ENCODE assay signal across 13 mouse cellular contexts in genomic region chr7:109508034-109508433, GRCm38 (mm10). TPM values are rescaled to one million over a fixed set of nuclear protein-coding genes. Genes with fewer than 3 reads are reported as not detected.
DNase-seq lines count a peak whose midpoint lies in the region; ATAC-seq and TF ChIP-seq lines count a peak whose summit lies in the region.
"Had no signal": no experiment of that assay in that cellular context is flagged by ENCODE, and none has a peak within 500 bp of the region (broad histone marks: within the 10 kb centered on the region; RNA-seq: fewer than 3 reads in every experiment).

Gene Trim66 (minus strand): TSS chr7:109508134.

- H3K9me3 ChIP-seq in embryonic facial prominence, embryonic 14.5 days (ENCODE audit: control insufficient read depth, low read length), result no peaks in the 10 kb centered on the region
- no peaks in the 10 kb centered on the region for H3K9me3 ChIP-seq in embryonic facial prominence, embryonic 10.5 days
- no peaks in the 10 kb centered on the region for H3K9me3 ChIP-seq in stomach, embryonic 16.5 days (replicated peaks; ENCODE audit: control insufficient read depth, low read length)
- no peaks in the 10 kb centered on the region for H3K9me3 ChIP-seq in stomach, postnatal 0 days (ENCODE audit: control insufficient read depth, low read length)
- no peaks in the 10 kb centered on the region for H3K9me3 ChIP-seq in limb, embryonic 13.5 days
- no peaks in the 10 kb centered on the region for H3K9me3 ChIP-seq in neural tube, embryonic 15.5 days (replicated peaks)

- no peak within 1 kb of the TSS for H3K27ac ChIP-seq in embryonic facial prominence, embryonic 14.5 days (replicated peaks; ENCODE audit: low read depth, low read length)
- no peak within 1 kb of the TSS for H3K27ac ChIP-seq in embryonic facial prominence, embryonic 10.5 days (replicated peaks)
- H3K27ac ChIP-seq in stomach, embryonic 16.5 days (ENCODE audit: low read length), result no peak within 1 kb of the TSS
- no peak within 1 kb of the TSS for H3K27ac ChIP-seq in stomach, postnatal 0 days (replicated peaks)
- H3K27ac ChIP-seq in limb, embryonic 13.5 days, result no peak within 1 kb of the TSS
- 0 out of 2 replicates have a peak within 1 kb of the TSS, but pooled peaks have one; percentile 9 for H3K27ac ChIP-seq in neural tube, embryonic 15.5 days (replicated peaks)
- H3K27ac ChIP-seq: gastrocnemius, adult 2 months had no signal

- no peaks in the 10 kb centered on the region for H3K27me3 ChIP-seq in embryonic facial prominence, embryonic 14.5 days (replicated peaks; ENCODE audit: control insufficient read depth, insufficient read depth, low read length)
- H3K27me3 ChIP-seq in embryonic facial prominence, embryonic 10.5 days (replicated peaks; ENCODE audit: low read depth, poor library complexity, severe bottlenecking), result peaks cover 6% of the 10 kb centered on the region; the same call in 1 of the 2 replicates
- no peaks in the 10 kb centered on the region for H3K27me3 ChIP-seq in stomach, embryonic 16.5 days (ENCODE audit: control insufficient read depth, insufficient read depth, low read length)
- H3K27me3 ChIP-seq in stomach, postnatal 0 days (ENCODE audit: control insufficient read depth, insufficient read depth, low read length), result no peaks in the 10 kb centered on the region
- H3K27me3 ChIP-seq in limb, embryonic 13.5 days, result no peaks in the 10 kb centered on the region
- H3K27me3 ChIP-seq in neural tube, embryonic 15.5 days (replicated peaks), result no peaks in the 10 kb centered on the region

- H3K4me3 ChIP-seq in embryonic facial prominence, embryonic 14.5 days (ENCODE audit: low read depth, low read length), result no peak within 1 kb of the TSS
- H3K4me3 ChIP-seq in embryonic facial prominence, embryonic 10.5 days, result no peak within 1 kb of the TSS
- H3K4me3 ChIP-seq in stomach, embryonic 16.5 days (replicated peaks; ENCODE audit: low read length), result no peak within 1 kb of the TSS
- H3K4me3 ChIP-seq in stomach, postnatal 0 days (ENCODE audit: low read depth, low read length), result no peak within 1 kb of the TSS
- H3K4me3 ChIP-seq in limb, embryonic 13.5 days, result no peak within 1 kb of the TSS
- no peak within 1 kb of the TSS for H3K4me3 ChIP-seq in neural tube, embryonic 15.5 days (replicated peaks)
- H3K4me3 ChIP-seq: gastrocnemius, adult 2 months had no signal

- WGBS in embryonic facial prominence, embryonic 14.5 days, result 84% methylated on average over 4 of the region's 4 CpGs
- WGBS in embryonic facial prominence, embryonic 10.5 days, result 82% methylated on average over 4 of the region's 4 CpGs
- 86% methylated on average over 4 of the region's 4 CpGs for WGBS in stomach, embryonic 16.5 days
- 90% methylated on average over 4 of the region's 4 CpGs for WGBS in stomach, postnatal 0 days
- 87% methylated on average over 4 of the region's 4 CpGs for WGBS in limb, embryonic 13.5 days
- 98% methylated on average over 4 of the region's 4 CpGs for WGBS in neural tube, embryonic 15.5 days

- no peak for TF ChIP-seq CTCF in stomach, postnatal 0 days (IDR thresholded peaks at IDR 0.05; ENCODE audit: low read depth)

- ATAC-seq in embryonic facial prominence, embryonic 14.5 days (ENCODE audit: low read depth), result no peak
- ATAC-seq in stomach, embryonic 16.5 days (ENCODE audit: insufficient read depth, low FRiP score), result no peak
- ATAC-seq in stomach, postnatal 0 days (ENCODE audit: low FRiP score, low TSS enrichment), result no peak
- no peak for ATAC-seq in limb, embryonic 13.5 days (ENCODE audit: low FRiP score, low read depth)
- ATAC-seq in neural tube, embryonic 15.5 days (ENCODE audit: low FRiP score), result no peak
- ATAC-seq: activated CD4-positive, CD25-positive, alpha-beta regulatory T cell, adult 4 months; intestine, embryonic 16.5 days had no signal

- no peak for TF ChIP-seq EP300 in stomach, postnatal 0 days (optimal IDR thresholded peaks at IDR 0.05)

- peak within 1 kb of the TSS; percentile 34; the same call in 1 of the 2 replicates for H3K9ac ChIP-seq in embryonic facial prominence, embryonic 14.5 days (ENCODE audit: low read depth, low read length)
- 0 out of 2 replicates have a peak within 1 kb of the TSS, but pooled peaks have one; percentile 18 for H3K9ac ChIP-seq in stomach, embryonic 16.5 days (ENCODE audit: low read length)
- H3K9ac ChIP-seq in stomach, postnatal 0 days (ENCODE audit: low read length), result no peak within 1 kb of the TSS
- no peak within 1 kb of the TSS for H3K9ac ChIP-seq in limb, embryonic 13.5 days
- peak within 1 kb of the TSS; percentile 24; the same call in 1 of the 2 replicates for H3K9ac ChIP-seq in neural tube, embryonic 15.5 days (replicated peaks)

- no peak for DNase-seq in embryonic facial prominence, embryonic 14.5 days (ENCODE audit: low spot score)
- no peak for DNase-seq in embryonic facial prominence, embryonic 10.5 days (ENCODE audit: low spot score)
- no peak for DNase-seq in stomach, postnatal 0 days (ENCODE audit: low spot score)
- DNase-seq in right cerebral cortex, postnatal 36 days (ENCODE audit: low spot score in 2 of 2), result no peak
- no peak for DNase-seq in spleen, adult 12 weeks (ENCODE audit: low spot score)
- DNase-seq: gastrocnemius, adult 2 months; kidney, postnatal 14 days; lung, adult 2 months had no signal

- H3K4me2 ChIP-seq in embryonic facial prominence, embryonic 14.5 days (ENCODE audit: low read depth, low read length), result no peak within 1 kb of the TSS
- no peak within 1 kb of the TSS for H3K4me2 ChIP-seq in stomach, embryonic 16.5 days (ENCODE audit: low read depth, low read length)
- no peak within 1 kb of the TSS for H3K4me2 ChIP-seq in stomach, postnatal 0 days (replicated peaks; ENCODE audit: low read depth)
- H3K4me2 ChIP-seq in limb, embryonic 13.5 days (replicated peaks), result peak within 1 kb of the TSS; percentile 28
- peak within 1 kb of the TSS; percentile 9; the same call in 1 of the 2 replicates for H3K4me2 ChIP-seq in neural tube, embryonic 15.5 days

- H3K36me3 ChIP-seq in embryonic facial prominence, embryonic 14.5 days (ENCODE audit: control insufficient read depth, insufficient read depth, low read length), result no peaks in the 10 kb centered on the region
- H3K36me3 ChIP-seq in embryonic facial prominence, embryonic 10.5 days (replicated peaks), result no peaks in the 10 kb centered on the region
- no peaks in the 10 kb centered on the region for H3K36me3 ChIP-seq in stomach, embryonic 16.5 days (ENCODE audit: control insufficient read depth, insufficient read depth, low read length)
- no peaks in the 10 kb centered on the region for H3K36me3 ChIP-seq in stomach, postnatal 0 days (ENCODE audit: control insufficient read depth, insufficient read depth, low read length)
- no peaks in the 10 kb centered on the region for H3K36me3 ChIP-seq in limb, embryonic 13.5 days
- no peaks in the 10 kb centered on the region for H3K36me3 ChIP-seq in neural tube, embryonic 15.5 days

- no peaks in the 10 kb centered on the region for H3K4me1 ChIP-seq in embryonic facial prominence, embryonic 14.5 days (ENCODE audit: control insufficient read depth, insufficient read depth, low read length)
- H3K4me1 ChIP-seq in embryonic facial prominence, embryonic 10.5 days, result peaks cover 11% of the 10 kb centered on the region
- H3K4me1 ChIP-seq in stomach, embryonic 16.5 days (ENCODE audit: control insufficient read depth, insufficient read depth, low read length), result no peaks in the 10 kb centered on the region
- H3K4me1 ChIP-seq in stomach, postnatal 0 days (replicated peaks; ENCODE audit: control insufficient read depth, insufficient read depth), result no peaks in the 10 kb centered on the region
- H3K4me1 ChIP-seq in limb, embryonic 13.5 days, result peaks cover 9% of the 10 kb centered on the region
- H3K4me1 ChIP-seq in neural tube, embryonic 15.5 days, result peaks cover 8% of the 10 kb centered on the region

RNA-seq across cellular contexts. Expression of gene Trim66, which starts in this region (rescaled TPM):
- 2.9 and 3.2 TPM in 2 replicates for polyA plus RNA-seq in embryonic facial prominence, embryonic 14.5 days (2014; fragmentation: Nextera tagmentation; extraction: Ambion mirVana)
- 0.15 and 0.22 TPM in 2 replicates for polyA plus RNA-seq in embryonic facial prominence, embryonic 10.5 days (2016; fragmentation: Nextera tagmentation; extraction: Ambion mirVana)
- 0.02 and 0.09 TPM in 2 replicates for polyA plus RNA-seq in stomach, embryonic 16.5 days (2015; fragmentation: Nextera tagmentation; extraction: Ambion mirVana)
- 0.02 TPM in 2 replicates for polyA plus RNA-seq in stomach, postnatal 0 days (2015; fragmentation: Nextera tagmentation; extraction: Ambion mirVana)
- 0.04 and 0.05 TPM in 2 replicates for polyA plus RNA-seq in limb, embryonic 13.5 days (2015; fragmentation: Nextera tagmentation; extraction: Ambion mirVana)
- polyA plus RNA-seq in neural tube, embryonic 15.5 days (2015; fragmentation: Nextera tagmentation; extraction: Ambion mirVana), result 0.47 and 0.73 TPM in 2 replicates
- polyA plus RNA-seq: activated CD4-positive, CD25-positive, alpha-beta regulatory T cell, adult 4 months had no signal

Comparison
In these comparisons a context has a peak if more than half of its experiments do, and no peak if none do; other contexts are left out.
1. H3K9ac ChIP-seq: peak in embryonic facial prominence, embryonic 14.5 days (single experiment), stomach, embryonic 16.5 days (single experiment) and neural tube, embryonic 15.5 days (single experiment); none in stomach, postnatal 0 days (single experiment) and limb, embryonic 13.5 days (single experiment).
2. H3K4me2 ChIP-seq: peak in limb, embryonic 13.5 days (single experiment) and neural tube, embryonic 15.5 days (single experiment); none in embryonic facial prominence, embryonic 14.5 days (single experiment), stomach, embryonic 16.5 days (single experiment) and stomach, postnatal 0 days (single experiment).